Mouse (Mus musculus): ENCODE measurements at regions not wholly inside any gene's neighbourhood (a gene's known extent, or its start where the extent isn't known, plus 50 kb on each side); places are given as distances from the start of the nearest gene placed in this dataset.

DNA sequence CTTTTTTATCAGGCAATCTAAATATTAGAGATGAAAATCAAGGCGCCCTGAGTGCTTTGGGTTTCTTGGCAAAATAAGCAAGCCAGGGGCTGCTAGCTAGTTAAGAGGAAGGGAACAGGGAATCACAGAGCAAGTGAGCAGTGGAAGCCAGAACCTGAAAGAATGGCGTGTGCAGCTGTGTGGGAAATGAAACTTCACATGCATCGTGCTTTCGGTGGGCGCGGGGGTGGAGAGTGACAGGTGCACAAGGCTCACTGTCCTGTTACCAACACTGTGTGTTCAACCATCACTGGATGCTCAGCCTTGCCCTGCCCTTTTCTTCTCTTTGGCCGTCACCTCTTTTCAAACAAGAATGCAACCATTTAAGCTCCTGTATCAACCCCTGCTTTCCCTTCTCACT lies 501.2 kb upstream of the Tbx3 start:
- no peak for TF ChIP-seq CTCF (IDR thresholded peaks at IDR 0.05; ENCODE audit: control insufficient read depth, insufficient read depth, insufficient replicate concordance, low read depth, low read length)
- TF ChIP-seq POLR2A (IDR thresholded peaks at IDR 0.05; ENCODE audit: control insufficient read depth, low read depth, low read length) = no peak
